Mouse (Mus musculus) cerebellum, postnatal 10 days (tissue): ENCODE results near the gene Dock8.

Experiments used
- DNase-seq, 2 experiments: peaks; one replicate each; pipeline ENCODE4 v3.0.0; 2021; ENCODE audit warnings: mixed read lengths in 2 of 2

Dock8 gene

GRCm38 (mm10) chr19:25132322-25132721, 133.0 kb downstream of the Dock8 start:
- peak; percentile 57 to 69 for DNase-seq

- DNase-seq = no peak
Observed at GRCm38 (mm10) chr19:25133959-25134358, 134.6 kb downstream of the Dock8 start.

DNA sequence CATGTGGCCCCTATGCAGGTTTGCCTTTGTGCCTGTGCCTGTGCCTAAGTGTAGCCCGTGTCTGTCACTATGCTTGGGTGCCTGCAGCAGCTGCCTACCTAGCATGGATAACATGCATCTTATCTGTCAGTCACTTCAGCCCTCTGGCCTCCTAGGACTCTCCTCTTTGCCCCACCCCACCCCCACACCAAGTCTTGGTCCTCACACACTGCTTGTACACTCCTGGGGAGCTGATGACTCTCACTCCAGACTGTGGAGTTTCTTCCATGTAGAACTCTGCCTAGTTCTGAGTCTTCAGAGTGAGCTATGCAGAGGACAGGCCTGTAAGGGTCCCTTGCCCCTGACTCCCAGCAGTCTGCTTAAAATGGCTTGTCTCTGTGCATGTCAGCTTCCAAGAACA, 136.8 kb downstream of the Dock8 start:
- DNase-seq = no peak

DNA sequence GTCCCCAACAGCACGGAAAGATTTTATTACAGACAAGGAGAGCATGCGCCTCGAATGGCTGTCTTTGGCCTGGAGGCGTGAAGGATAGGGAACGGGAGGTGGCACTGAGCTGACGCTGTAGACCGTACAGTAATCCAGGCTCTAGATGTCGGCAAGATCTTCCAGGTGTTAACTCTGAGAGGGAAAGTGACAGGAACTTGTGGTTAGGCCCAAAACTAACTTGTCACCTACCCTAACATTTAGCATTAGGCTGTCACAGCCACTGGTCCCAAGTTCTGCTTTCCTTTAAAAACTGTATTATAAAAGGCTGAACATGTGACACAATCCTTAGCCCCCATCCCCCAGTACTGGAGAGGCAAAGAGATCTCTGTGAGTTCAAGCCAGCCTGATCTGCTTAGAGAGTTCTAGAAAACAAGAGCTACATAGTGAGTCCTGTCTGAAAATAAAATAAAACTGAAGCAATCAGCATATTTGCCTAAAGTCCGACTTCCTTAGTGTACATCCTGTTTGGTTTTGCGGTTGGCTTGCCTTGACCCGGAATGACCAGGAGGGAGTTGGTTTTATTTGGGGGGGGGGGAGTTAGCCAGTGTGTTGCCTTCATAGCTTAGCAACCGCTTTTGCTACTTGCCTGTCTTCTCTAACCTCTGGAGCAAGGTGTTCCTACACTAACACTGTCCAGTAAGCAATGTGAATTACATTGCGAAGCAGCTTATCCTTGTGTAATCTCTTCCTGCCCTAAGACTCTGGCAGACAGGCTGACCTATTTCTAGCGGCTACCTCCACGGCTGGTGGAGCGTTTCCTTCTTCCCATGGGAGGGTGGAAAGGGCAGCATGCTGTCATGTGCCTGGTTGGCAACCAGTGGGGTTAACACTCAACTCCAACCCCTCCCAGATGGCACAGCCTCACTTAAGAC, 138.8 kb downstream of the Dock8 start:
- DNase-seq = no peak

DNA sequence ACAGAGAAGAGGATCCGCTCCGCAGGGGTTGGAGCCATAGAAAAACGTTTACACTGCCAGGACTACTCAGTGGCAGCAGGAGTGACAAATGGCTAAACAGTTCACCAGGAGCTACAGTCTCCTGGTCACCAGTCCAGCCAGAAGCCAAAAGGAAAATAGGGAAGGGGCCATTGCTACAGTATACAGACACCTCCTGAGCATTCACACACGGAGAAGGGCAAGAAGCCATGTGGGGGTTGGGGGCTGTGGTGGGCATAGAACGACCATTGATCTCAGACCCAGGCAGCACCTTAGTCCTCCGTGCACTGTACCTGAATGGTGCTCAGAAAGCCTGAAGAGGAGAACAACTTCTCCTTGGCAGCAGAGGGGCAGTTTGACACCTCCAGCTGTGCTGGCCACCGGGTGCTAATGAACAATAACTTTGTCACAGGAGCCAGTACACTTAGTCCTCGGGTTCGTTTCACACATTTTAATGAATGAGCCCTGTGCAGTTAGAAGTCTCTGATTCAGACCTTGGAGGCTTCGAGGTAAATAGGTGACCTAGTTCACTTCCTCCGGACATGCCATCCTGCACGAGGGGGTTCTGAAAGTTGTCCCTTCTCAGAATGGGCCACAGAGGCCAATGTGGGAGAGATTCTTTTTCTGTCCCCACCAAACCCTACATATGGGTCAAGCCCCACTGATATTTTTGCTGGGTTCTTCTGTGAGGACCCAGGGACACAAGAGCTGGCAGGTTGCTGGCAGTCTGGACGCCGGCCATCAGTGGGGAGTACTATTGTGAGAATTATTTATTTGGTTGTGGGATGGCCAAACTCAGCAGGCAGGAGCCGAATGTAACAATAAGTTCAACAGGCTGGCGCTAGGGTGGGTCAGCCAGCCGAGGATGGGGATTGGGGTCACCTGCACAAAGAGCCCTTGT, 145.0 kb downstream of the Dock8 start:
- peak; percentile 46 to 59 for DNase-seq

DNA sequence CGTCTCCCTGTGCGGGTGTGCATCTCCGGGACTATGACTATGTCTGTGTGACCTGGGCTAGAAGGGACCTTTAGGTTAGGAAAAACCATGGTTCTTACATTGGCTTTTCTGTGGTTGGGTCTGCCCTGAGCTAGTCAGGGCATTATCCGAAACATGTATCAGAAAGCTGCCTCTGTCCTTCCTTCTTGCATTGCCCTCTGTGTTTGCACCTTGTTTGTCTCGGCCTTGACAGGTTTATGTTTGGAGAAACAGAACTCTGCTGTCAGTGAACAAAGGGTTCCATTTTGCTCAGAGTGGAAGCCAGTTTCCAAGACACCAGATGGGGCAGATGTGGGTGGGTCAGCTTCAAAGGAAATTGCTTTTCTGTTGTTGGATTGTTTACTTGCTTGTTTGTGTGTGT, 145.8 kb downstream of the Dock8 start:
- DNase-seq = no peak

DNA sequence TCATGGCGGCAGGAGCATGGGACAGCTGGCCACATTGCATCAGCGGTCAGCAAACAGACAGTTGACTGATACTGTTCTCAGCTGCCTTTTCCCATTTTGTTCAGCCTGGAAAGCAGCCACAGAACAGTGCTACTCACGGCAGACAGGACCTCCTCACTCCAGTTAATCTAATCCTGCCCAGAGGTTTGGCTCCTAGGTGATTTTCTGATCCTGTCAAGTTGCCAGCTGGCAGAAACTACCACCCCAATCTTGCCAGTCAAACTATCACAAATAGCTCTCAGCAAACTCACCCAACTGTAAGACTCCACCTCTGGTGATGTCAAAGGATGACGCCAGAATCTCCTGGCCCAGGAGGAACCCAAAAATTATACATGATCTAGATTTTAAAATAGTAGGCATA, 146.8 kb downstream of the Dock8 start:
- peak; percentile 26 to 27 for DNase-seq

- no peak for DNase-seq
Observed at GRCm38 (mm10) chr19:25149788-25150187, 150.5 kb downstream of the Dock8 start.

DNA sequence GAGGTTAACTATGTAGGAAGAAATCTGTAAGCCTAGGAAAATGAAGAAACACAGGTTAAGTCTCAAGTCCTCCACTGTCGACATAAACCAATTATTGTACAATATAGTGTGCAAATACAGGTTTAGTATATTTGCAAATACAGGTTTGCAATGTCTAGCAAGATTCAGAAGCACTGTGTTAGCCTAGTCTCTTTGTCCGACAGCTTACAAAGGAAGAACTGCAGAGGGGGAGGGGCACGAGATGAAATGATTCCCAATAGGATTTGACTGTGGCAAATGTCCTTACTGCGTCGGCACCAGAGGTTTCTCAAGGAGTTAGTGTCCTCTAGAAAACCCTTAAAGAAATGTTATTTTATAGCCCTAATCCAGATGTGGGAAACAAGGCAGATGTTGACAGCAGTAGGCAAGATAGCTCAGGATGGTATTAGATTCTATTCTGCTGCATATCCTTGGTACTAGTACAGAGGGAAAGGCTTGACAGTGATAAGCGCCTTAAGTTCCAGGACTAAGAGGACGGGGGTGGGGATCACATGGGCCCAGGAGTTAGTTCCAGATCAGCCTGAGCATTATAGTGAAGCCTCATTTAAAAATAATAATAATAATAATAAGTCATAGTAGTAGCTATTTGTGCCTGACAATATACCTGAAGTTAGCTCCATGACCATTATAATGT, 155.3 kb downstream of the Dock8 start:
- DNase-seq = no peak

DNA sequence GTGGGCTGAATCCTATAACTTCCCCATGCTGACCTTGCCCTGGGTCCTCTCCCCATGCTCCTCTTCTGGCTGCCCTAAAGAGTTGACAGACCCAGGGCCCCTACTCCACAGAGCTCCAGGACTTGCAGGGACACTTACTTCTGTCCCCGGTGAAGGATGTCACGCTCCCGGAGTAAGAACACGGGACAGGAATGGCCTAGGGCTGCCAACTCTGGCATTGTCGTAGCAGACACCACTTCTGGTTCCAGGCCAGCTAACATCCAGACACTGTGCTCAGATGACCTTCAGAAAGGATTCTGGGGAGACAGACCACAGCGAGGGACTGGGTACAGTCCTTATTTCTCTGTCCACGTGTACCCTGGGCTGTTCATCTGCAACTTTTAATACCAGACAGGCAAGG, 155.9 kb downstream of the Dock8 start:
- DNase-seq = peak; percentile 13 to 17

GRCm38 (mm10) chr19:25155709-25156108, 156.4 kb downstream of the Dock8 start:
- no peak for DNase-seq

DNA sequence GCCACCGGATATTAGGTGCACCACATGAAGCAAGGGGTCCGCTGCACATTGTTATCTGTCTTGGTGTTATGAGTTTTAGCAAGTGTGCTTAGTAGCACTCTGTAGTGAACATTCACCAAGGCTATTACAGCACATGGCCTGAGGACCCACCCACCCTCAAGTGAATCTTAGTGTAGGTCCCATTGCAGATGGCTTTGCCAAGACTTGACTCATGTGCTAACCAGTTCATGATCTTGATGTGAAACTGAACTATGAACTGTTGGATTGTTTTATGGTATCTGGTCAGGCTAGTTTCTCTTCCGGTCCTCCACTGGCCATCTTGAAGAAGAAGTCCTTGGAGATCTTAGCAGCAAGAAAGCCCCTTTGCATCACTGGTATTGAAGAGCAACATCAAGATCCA, 162.9 kb downstream of the Dock8 start:
- DNase-seq = no peak

GRCm38 (mm10) chr19:25163426-25163825, 164.1 kb downstream of the Dock8 start:
- DNase-seq = no peak

- no peak for DNase-seq
Observed at GRCm38 (mm10) chr19:25166412-25166811, 167.1 kb downstream of the Dock8 start.

DNA sequence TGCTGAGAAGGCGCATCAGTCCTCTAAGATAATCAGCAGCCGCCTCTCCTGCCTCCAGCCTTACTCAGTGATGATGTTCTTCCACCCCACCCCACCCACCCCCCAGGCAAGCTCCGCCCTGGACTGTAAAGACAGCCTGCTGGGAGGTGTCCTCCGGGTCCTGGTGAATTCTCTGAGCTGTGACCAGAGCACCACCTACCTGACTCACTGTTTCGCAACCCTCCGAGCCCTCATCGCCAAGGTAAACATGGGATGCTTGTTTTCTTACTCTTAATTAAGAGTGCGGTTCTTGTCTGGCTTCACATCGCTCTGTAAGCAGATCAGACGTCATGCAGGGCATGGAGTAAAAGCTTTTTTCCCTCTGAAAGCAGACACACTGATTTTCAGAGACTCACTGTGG, 172.1 kb downstream of the Dock8 start:
- DNase-seq = no peak

- no peak for DNase-seq
Observed at GRCm38 (mm10) chr19:25176746-25177145, 177.4 kb downstream of the Dock8 start.

DNA sequence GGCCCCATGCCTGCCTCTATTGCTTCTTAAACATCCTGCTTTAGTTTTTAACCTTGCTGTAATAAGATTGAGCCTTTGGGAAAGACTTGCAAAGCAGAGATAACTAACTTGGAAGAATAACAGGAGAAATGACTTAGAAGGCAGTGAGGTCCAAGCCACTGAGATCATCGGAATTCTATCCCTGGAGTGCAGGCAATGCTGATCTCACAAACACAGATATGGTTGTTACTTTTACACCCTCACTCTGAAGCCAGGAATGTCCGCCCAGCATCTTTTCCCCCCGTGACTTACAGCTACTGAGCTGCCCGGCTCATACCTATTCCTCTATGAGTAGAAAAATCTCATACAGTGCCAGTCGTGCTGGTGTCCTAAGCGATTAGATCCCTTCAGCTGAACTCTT, 180.7 kb downstream of the Dock8 start:
- DNase-seq = no peak

DNA sequence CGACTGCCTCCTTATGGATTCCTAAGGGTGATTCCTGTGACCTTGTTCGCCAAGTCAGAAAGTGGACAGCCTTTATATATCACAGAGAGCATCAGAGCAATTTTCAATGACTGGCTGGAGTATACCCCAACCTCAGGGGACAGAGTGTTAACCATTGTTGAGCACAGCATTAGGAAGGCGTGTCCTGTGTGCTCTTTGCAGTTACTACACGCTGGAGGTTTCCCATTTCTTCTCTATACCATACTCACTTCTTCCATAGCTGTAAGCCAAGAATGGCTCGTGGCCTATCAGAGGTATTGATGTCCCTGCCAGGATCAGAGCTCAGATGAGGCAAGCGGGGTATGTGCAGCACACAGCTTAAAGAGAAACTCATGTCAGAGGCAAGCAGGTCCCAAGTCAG, 181.2 kb downstream of the Dock8 start:
- no peak for DNase-seq

GRCm38 (mm10) chr19:25184076-25184475, 184.7 kb downstream of the Dock8 start:
- DNase-seq = no peak

DNA sequence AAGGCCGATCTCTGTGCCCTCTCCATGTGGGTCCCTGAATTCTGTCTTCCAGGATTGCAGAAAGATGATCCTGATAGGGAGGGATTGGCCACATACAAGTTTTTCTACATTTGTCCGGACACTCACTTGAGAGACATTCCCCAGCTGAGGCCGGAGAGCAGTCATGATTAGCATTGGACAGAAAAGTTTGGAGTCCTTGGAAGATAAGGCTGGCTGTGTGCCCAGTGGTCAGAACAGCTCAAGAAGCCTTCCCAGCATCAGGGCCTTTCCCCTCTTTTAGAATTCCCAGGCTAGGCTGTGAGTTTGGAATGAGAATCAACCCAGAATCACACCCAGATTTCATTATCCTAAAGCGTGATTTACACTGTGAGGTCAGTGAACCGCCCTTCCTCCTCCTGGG, 187.0 kb downstream of the Dock8 start:
- peak in 1 of 2 experiments; percentile 20 for DNase-seq

GRCm38 (mm10) chr19:25187681-25188080, 188.3 kb downstream of the Dock8 start:
- DNase-seq = no peak

GRCm38 (mm10) chr19:25193751-25194150, 194.4 kb downstream of the Dock8 start:
- DNase-seq = peak; percentile 74 to 80
